Mouse (Mus musculus): ENCODE data around the gene Dedd2.

The Dedd2 gene

DNA sequence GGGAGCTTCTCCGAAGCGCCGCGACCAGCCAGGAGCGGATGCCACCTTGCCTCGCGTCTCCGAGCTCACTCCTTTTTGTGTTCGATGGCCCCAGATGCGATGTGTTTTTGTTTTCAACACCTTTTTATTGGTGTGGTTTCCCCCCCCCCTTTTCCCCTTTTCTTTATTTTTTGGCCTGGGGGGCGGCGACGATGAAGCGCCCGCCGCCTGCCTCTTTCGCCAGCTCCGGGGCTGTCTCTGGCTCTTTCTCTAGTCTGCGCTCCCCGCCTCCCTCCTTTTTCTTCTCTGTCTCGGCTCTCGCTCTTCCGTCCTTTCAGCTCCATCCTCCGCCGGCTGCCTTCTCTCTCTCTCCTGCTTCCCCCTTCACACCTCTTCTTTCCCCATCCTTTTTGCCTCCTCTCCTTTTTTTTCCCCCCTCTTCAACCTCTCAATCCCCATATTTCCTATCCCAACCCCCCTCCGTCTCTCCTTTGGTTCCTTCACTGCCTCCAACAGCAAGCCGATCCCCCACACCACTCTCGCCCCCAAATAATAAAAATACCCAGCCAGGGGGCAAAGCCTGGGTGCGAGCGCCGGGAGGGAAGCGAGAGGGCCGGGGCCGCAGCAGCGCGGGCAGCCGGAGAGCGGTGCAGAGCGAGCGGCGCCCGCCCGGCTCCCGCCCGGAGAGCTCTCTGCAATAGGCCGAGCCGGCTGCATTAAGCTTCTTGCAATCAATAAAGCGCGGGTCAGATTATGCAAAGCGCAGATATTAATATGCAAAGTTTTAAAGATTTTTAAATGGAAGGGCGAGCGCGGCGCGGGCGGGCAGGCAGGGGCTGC, 41.4 kb downstream of the Dedd2 start:
- DNase-seq (ENCODE audit: low read depth, low spot score): no peak

DNA sequence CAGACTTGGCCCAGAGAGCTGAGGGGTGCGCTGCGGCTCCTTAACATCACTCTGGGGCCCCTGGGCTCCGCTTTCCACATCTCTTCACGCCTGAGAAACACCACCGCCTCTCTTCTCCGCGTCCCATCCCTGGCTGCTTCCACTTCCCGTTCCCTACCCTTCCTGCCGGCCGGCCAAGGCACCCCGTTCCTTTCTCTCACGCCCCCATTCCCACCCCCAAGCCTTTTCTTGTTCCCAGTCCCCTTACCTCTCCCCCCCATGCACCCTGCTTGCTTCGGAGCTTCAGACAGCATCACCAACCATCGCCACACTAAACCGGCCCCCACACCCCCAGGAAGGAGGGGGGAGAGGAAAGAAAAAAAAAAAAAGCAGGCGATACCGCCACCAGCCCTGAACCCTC, 42.1 kb downstream of the Dedd2 start:
- no peak for DNase-seq (ENCODE audit: low read depth, low spot score)

DNA sequence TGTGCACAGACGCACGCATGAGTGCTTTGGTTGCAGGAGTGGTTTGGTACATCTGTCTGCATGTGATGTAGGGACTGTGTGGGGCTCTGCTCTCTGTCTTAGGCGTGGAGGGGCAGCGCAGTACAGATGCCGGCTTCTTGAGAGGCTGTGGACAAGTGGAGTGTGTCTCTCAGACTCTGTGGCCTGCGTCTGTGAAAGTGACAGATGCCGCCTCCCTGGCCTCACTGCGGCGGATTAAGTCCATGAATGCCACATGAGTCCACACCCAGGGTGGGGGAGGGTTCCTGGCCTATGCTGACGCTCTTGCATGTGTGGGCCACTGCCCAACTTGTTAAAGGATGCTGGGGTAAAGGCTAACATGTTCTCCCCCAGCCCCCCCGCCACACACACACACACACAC, 46.1 kb downstream of the Dedd2 start:
- DNase-seq (ENCODE audit: low read depth, low spot score): no peak

DNA sequence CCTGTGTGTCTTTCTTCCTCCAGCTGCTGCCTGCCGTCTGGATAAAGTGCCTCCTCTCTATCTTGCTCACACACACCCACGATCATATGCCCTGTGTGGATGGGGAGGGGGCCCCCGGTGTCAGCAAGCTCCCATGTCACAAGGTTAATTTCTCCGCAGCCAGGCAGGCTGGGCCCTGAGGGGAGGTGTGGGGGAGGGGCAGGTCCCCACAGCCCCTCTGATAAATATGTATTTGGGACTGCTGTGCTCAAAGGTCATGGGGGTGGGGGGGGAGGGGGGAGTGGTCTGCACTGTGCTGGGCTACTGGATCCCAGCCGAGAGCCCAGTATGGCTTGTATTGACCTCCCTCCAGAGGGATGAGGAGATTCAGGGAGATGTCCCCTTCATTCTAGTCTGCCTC, 47.7 kb downstream of the Dedd2 start:
- no peak for DNase-seq (ENCODE audit: low read depth, low spot score)

DNA sequence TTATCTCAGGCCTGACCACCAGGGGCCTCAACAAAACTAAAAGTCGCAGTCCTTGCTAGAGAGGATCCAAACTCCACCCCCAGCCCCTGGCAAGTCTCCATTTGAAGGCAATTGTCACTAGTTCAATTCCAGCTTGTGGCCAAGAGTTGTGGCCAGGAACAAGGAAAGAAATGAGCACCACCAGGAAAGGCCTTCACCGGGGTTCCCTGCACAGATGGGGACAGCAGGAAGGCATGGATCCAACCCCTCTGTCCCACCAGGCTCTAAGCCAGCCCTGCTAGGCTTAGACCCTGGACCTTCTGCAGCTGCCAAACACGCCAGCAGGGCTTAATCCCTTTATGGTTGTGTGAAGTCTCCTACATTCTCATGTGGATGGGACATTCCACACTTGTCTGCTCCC, 49.8 kb downstream of the Dedd2 start:
- DNase-seq (ENCODE audit: low read depth, low spot score): no peak

DNA sequence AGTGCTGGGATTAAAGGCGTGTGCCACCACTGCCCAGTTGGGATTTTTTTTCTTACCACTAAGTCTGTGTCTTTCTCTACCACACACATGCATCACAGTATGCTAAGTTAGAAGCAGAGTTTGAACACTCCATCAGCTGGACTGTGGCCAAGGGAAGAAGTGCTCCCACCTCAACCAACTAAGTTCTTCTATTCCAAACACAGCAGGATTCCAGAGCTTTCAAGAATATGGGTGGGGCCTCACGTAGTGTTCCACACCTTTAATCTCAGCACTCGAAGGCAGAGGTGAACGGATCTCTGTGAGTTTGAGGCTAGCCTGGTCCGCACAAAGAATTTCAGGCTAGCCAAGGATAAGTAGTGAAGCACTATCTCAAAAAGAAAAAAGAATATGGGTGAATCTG, 54.3 kb downstream of the Dedd2 start:
- DNase-seq (ENCODE audit: low read depth, low spot score): no peak

DNA sequence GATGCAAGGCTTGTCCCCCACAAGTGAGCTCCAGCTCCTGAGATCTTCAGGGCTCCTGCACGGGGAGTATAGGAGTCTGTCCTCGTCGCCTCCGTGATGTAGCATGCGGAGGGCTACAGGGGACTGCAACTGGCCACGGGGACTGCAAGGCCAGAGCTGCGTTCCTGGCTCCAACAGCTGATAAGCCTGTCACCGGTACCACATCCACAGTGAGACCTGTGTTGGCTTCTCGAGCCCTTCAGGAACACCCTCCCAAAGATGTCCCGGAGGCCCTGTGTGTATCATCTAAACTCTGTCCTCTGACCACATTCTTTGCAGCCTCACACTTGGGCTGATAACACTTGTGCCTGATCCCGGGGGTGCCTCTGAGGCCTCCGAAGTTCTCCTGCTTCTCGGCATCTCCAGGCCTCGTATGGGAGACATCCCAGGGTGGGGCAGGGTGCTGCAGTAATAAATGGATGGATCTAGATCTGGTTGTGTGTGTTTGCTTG, 64.2 kb downstream of the Dedd2 start:
- no peak for DNase-seq (ENCODE audit: low read depth, low spot score)

DNA sequence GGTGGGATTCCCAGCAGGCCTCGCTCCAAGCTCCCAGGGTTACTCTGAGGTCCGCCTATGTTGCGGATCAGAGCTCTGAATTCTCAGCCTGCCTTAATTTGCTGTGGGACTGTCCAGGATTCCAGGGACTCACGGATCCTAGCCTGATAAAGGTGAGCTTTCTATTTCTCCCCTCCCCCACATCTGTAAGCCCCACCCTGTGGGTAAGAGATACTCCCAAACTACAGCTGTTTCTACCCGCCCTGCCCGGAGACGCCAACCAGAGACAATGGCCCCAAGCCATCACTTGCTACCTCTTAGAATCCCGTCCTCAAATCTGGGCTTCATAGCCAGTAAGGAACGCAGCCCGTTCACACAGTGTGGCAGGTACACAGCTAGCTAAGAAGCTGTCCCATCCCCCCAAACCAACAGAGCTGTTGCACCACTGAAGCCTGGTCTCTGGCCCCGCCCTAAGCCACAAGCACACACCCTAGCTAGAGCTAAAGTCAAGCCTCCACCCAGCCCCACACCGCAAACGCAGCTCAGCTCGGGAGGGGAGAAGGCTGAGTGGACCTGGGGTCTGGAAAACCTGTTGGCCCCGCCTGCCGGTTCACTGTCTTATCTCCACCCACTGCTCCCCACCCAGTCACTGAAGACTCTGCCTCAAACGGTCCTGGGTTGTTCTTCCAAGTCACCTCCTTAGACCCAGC, 64.8 kb downstream of the Dedd2 start:
- DNase-seq (ENCODE audit: low read depth, low spot score): no peak

DNA sequence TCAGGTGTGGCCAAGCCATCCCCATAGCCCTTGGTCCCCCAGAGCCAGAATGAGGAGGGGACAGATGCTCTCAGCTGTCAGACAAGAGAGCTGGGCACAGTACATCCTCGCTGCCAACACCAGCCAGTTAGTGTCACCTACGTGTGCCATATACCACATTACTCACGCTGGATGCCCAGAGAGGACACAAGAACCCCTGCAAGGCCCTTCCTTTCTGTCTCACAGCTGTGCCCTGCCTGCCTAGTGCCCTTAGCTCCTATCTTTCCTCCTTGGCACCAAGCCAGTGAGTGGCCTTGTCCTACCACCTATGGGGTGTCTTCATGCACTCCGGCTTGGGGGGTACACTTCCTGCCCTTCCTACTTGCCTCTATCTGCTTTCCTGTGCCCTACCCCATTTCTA, 65.8 kb downstream of the Dedd2 start:
- DNase-seq (ENCODE audit: low read depth, low spot score): no peak

DNA sequence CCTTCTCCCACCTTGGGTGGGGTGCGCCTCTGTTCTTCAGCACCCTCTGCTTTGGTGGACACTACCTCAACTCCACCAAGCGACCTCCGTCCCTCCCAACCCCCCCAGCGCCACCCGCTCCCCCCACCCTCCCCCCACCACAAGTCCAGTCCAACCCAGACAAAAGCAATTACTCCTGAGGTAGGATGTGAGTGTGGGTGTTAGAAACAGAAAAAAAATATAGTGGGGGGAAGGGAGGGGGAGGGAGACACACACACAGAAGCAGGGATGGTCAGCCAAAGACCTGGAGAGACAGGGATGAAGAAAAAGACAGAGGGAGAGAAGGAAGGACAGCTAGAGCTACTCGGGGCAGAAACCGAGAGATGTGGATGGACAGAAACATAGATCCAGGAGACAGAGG, 66.6 kb downstream of the Dedd2 start:
- DNase-seq (ENCODE audit: low read depth, low spot score): no peak

DNA sequence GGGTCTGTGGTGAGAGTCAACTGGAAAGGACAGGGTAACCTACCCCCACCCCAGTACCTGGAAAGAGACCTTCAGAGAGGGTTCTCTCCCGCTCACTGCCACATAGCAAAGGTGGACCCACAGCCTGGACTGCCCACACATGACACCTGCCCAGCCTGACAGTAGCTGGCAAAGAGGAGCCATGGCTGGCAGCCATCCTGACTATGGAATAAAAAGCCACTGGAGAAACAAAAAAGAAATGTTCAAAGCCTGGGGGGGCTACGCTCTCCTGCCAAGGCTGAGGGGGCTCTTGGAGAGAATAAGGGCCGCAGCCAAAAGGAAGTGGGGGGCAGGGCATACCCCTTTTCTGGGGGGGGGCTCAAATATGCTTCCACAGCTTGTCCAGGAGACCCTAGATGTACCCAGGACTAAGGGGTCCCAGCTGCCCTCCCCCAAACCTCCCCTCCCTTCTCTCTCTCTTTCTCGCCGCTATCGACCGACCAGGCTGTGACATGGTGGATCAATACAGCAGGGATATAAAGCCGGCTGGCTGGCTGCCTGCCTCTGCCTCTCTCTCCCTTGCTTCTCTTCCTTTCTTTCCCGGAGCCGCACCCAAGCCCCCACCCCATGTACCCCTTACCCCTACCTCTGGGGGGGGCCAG, 68.4 kb downstream of the Dedd2 start:
- no peak for DNase-seq (ENCODE audit: low read depth, low spot score)

DNA sequence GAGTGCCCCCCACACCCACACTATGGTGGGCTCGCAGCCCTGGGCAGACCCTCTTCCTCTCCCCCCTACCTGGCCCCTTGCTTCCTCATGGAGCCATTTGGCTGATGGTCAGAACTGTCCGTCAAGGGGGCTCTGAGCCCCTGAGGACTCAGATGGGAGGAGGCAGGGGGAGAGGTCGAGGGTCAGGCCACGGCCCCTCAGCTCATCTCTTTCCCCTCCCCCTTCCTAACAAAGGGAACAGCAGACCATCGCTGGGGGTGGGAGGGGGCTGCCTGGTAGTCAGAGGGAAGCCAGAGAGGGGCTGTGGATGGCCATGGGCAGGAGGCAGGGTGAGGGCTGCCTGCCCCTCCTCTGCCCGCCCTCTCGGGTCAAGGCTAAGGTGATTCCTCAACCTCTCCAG, 69.4 kb downstream of the Dedd2 start:
- DNase-seq (ENCODE audit: low read depth, low spot score): no peak

DNA sequence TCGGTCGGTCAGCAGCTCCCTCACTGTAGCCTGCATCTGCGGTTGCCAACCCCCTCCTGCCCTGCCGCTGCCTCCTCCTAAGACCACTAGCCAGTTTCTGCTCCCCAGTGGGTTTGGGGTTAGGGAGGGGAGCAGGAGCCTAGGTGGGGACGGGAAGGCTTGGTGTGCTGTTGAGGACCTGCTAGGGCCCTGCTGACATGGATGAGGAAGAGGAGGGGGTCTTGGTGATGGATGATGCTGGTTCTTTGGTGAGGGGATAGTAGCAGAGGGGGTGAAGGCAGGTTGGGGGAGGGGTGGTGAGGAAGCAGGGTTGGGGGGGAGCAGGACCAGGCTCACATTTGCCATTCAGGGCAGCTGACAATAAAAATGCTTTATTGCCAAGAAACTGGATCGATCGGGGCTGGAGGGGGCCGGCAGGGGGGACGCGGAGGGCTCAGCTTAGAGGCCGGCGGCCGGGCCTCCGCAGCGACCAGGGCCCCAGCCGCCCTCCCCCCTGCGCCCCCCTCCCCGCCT, 70.2 kb downstream of the Dedd2 start:
- no peak for DNase-seq (ENCODE audit: low read depth, low spot score)

Measured in retina, postnatal 7 days (tissue).